Mouse (Mus musculus): ENCODE data around the gene Fthl17b. TPM values are rescaled to one million over a fixed set of nuclear protein-coding genes. Genes with fewer than 3 reads are reported as not detected.
"Not testable (repeated sequence)": the region's sequence is repeated elsewhere in the genome, so short reads cannot be mapped to it uniquely, and the experiment has no call there.

Fthl17b gene
- not detected for total RNA-seq (2022)

GRCm38 (mm10) chrX:8962875-8963274 lies at the start of gene Fthl17b:
Gene Fthl17b, minus strand, starts transcription at chrX:8962975.
- not testable (repeated sequence) for DNase-seq (ENCODE audit: low spot score in 2 of 2)

GRCm38 (mm10) chrX:8986655-8987054 lies 23.9 kb upstream of the Fthl17b start, which contains the start of gene Fthl17d:
Gene Fthl17d, minus strand, starts transcription at chrX:8986755.
- not testable (repeated sequence) for DNase-seq (ENCODE audit: low spot score in 2 of 2)

- not testable (repeated sequence) for DNase-seq (ENCODE audit: low spot score in 2 of 2)
Measured at GRCm38 (mm10) chrX:8976459-8976858, 13.7 kb upstream of the Fthl17b start, which contains the start of gene Fthl17c. Gene Fthl17c, minus strand, starts transcription at chrX:8976559.

GRCm38 (mm10) chrX:8964618-8965017 lies 1.8 kb upstream of the Fthl17b start:
- peak in 1 of 2 experiments; percentile 2 for DNase-seq (ENCODE audit: low spot score in 2 of 2)

GRCm38 (mm10) chrX:8948130-8948805 lies 14.5 kb downstream of the Fthl17b start:
- DNase-seq (ENCODE audit: low spot score in 2 of 2): peak; percentile 74 to 87

GRCm38 (mm10) chrX:8944041-8944440 lies 18.7 kb downstream of the Fthl17b start:
- DNase-seq (ENCODE audit: low spot score in 2 of 2): no peak

GRCm38 (mm10) chrX:8927308-8927707 lies 35.5 kb downstream of the Fthl17b start:
- DNase-seq (ENCODE audit: low spot score in 2 of 2): no peak

- DNase-seq (ENCODE audit: low spot score in 2 of 2): no peak
Measured at GRCm38 (mm10) chrX:8921813-8922607, 40.8 kb downstream of the Fthl17b start.

GRCm38 (mm10) chrX:8921080-8921479 lies 41.7 kb downstream of the Fthl17b start:
- DNase-seq (ENCODE audit: low spot score in 2 of 2): no peak

Other genes starting within 250 kb of the Fthl17b start
- gene Ssx9, start 214.5 kb downstream of the Fthl17b start, total RNA-seq (2022): not detected
- not detected for gene Ssxb5, start 159.3 kb downstream of the Fthl17b start, total RNA-seq (2022)
- gene Gm6592, start 119.0 kb downstream of the Fthl17b start, total RNA-seq (2022): not detected
- not detected for gene Gm5751, start 88.7 kb downstream of the Fthl17b start, total RNA-seq (2022)
- gene B630019K06Rik, start 70.6 kb downstream of the Fthl17b start, total RNA-seq (2022): 10 to 100 TPM; 33.7 to 36.7 (median 35.3) TPM
- gene Fthl17c, start 13.6 kb upstream of the Fthl17b start, total RNA-seq (2022): not detected
- gene Fthl17d, start 23.8 kb upstream of the Fthl17b start, total RNA-seq (2022): not detected
- not detected for gene Fthl17e, start 70.5 kb upstream of the Fthl17b start, total RNA-seq (2022)
- not detected for gene Fthl17f, start 100.0 kb upstream of the Fthl17b start, total RNA-seq (2022)
- not detected for gene 4930402K13Rik, start 141.6 kb upstream of the Fthl17b start, total RNA-seq (2022)
- 1 to 10 TPM; 5.5 to 7.1 (median 6.4) TPM for gene Lancl3, start 236.9 kb upstream of the Fthl17b start, total RNA-seq (2022)